Mouse (Mus musculus) forebrain, embryonic 12.5 days (tissue): ENCODE results near the gene Necab3. TPM values are rescaled to one million over a fixed set of nuclear protein-coding genes. Genes with fewer than 3 reads are reported as not detected.

ENCODE experiments used
- ATAC-seq: fragments of 200-750 bp; cut with Nextera tagmentation; 2 replicates; pipeline ENCODE4 v1.8.0; 2017; ENCODE audit warnings: moderate TSS enrichment; ENCODE audit not compliant: low FRiP score
- H3K27ac ChIP-seq: fragments of 300-500 bp; sonication (generic); 2 replicates; pipeline ENCODE4 v1.5.1; 2016; ENCODE audit warnings: mild to moderate bottlenecking
- H3K27me3 ChIP-seq: fragments of 300-500 bp; sonication (generic); 2 replicates; pipeline ENCODE4 v1.6.1; 2016; ENCODE audit warnings: mild to moderate bottlenecking
- H3K36me3 ChIP-seq: fragments of 300-500 bp; sonication (generic); replicated peaks from 2 replicates; pipeline ENCODE4 v1.6.1; 2016; ENCODE audit warnings: mild to moderate bottlenecking
- H3K4me1 ChIP-seq: fragments of 300-500 bp; sonication (generic); 2 replicates; pipeline ENCODE4 v1.6.1; 2016
- H3K4me2 ChIP-seq: fragments of 300-500 bp; sonication (generic); 2 replicates; pipeline ENCODE4 v1.6.1; 2016; ENCODE audit warnings: mild to moderate bottlenecking, moderate library complexity
- H3K4me3 ChIP-seq: fragments of 300-500 bp; sonication (generic); replicated peaks from 2 replicates; pipeline ENCODE4 v1.5.1; 2016; ENCODE audit warnings: mild to moderate bottlenecking
- H3K9ac ChIP-seq: fragments of 300-500 bp; sonication (generic); 2 replicates; pipeline ENCODE4 v1.6.1; 2016; ENCODE audit warnings: mild to moderate bottlenecking
- H3K9me3 ChIP-seq: fragments of 300-500 bp; sonication (generic); 2 replicates; pipeline ENCODE4 v1.6.1; 2016
- WGBS: fragments of 180-500 bp; shearing (Covaris S2); methylation state at CpG from one replicate; pipeline ENCODE4 v1.1.7; 2016; 5-methylcytosine and 5-hydroxymethylcytosine counted together
- polyA plus RNA-seq: library from polyadenylated mRNA; unstranded; fragments of >200 nt; fragmentation: Nextera tagmentation; extraction: Ambion mirVana; gene quantifications from 2 replicates; pipeline ENCODE4 v1.2.1, GENCODE M21; 2016

Necab3 gene
- polyA plus RNA-seq: 8.7 and 11.0 TPM in 2 replicates

DNA sequence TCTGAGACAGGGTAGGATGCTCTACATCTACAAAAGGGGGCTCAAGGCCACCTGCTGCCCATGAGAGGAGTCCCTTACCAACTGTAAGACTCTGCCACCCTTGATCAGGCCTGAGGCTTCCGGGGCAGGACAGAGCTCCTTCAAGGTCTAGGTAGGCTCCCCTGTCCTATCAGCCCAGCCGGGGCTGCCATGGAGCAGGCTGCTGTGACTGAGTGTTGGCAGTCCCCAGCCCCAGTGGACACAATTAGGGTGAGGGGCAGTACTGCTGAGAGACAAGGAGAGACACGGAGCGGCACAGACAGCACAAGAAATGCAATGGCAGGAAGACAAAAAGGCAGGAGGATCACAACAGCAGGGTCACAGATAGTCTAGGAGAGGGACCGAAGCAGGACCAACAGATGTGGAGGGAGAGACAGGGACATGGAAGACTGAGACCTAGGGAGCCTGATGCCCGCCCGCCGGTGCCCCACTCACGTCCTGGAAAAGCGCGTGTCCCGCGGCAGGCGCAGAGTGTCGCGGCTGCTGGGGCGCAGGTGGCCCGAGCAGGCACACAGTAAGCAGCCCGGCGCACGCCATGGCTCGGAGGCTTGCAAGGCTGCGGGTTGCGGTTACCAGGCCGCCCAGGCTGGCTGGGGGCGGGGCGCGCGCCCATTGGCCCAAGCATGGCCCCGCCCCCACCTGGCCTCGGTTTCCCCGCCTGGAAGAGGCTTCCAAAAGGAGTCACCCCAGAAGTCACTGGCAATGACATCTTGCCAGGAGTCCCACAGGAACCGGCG is at the start of gene Necab3:
Necab3 (minus strand) TSS at position 627 of the 776 bp plus-strand sequence.
- Histone ChIP-seq H3K4me3 (peak within 1 kb of the TSS; percentile 34), H3K9me3 (no peaks in the 10 kb centered on the region), H3K27me3 (no peaks in the 10 kb centered on the region; the same call in 1 of the 2 replicates), H3K36me3 (peaks cover 29% of the 10 kb centered on the region), H3K4me2 (peak within 1 kb of the TSS; percentile 58), H3K9ac (peak within 1 kb of the TSS; percentile 38), H3K27ac (no peak within 1 kb of the TSS; the same call in 1 of the 2 replicates), H3K4me1 (peaks cover 29% of the 10 kb centered on the region)
- ATAC-seq: peak; percentile 84
- 4% methylated on average over 34 of the region's 34 CpGs for WGBS

DNA sequence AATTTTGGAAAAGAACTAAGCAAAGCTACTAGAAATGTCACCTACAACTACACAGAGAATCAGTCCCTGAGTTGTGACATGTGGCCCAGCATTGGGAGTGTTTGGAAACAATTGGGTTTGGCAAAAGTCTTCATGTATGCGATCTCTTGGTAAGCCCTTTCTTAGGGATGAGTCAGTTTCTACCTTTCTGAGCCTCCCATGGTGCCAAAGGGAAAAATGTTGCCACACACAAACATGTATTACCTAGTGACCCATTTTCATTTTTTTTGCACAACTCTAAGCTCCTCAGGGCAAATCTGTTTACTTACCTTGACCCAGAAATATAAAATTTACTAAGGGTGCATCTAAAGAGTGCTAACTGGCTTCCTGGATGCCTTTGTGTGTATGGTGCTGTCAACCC is 48.3 kb upstream of the Necab3 start:
- no peak for ATAC-seq
- Histone ChIP-seq H3K4me3 (no peak overlapping the region), H3K36me3 (no peaks in the 10 kb centered on the region), H3K4me1 (peaks cover 13% of the 10 kb centered on the region), H3K4me2 (no peak overlapping the region), H3K9ac (no peak overlapping the region), H3K9me3 (no peaks in the 10 kb centered on the region), H3K27ac (no peak overlapping the region), H3K27me3 (peaks cover 24% of the 10 kb centered on the region)
- WGBS: 88% methylated on average over 1 of the region's 1 CpGs

DNA sequence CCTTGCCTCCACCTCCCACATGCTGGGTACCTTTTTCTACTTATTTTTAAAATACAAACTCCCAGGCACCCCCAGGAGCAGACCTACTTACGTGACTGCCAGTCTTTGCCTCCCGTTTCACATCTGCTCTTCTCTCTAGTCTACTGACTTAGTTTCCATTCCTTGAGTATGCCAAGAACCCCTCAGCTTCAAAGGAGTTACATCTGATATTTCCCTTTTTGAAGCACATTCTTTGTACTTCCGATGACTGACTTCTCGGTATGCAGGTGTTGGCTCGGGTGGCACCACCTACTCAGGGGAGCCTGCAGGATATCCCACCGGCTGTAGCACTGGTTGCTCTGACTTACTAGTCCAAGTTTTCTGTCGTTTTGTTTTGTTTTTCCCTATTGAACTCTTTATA is 45.5 kb upstream of the Necab3 start:
- no peak overlapping the region for H3K27ac ChIP-seq
- no peak overlapping the region for H3K9ac ChIP-seq
- H3K27me3 ChIP-seq: peaks cover 21% of the 10 kb centered on the region
- WGBS: 44% methylated on average over 7 of the region's 7 CpGs
- H3K9me3 ChIP-seq: no peaks in the 10 kb centered on the region
- H3K36me3 ChIP-seq: no peaks in the 10 kb centered on the region
- peaks cover 13% of the 10 kb centered on the region for H3K4me1 ChIP-seq
- no peak for ATAC-seq
- peak overlapping the region; percentile 56 for H3K4me3 ChIP-seq
- peak overlapping the region; percentile 68 for H3K4me2 ChIP-seq

DNA sequence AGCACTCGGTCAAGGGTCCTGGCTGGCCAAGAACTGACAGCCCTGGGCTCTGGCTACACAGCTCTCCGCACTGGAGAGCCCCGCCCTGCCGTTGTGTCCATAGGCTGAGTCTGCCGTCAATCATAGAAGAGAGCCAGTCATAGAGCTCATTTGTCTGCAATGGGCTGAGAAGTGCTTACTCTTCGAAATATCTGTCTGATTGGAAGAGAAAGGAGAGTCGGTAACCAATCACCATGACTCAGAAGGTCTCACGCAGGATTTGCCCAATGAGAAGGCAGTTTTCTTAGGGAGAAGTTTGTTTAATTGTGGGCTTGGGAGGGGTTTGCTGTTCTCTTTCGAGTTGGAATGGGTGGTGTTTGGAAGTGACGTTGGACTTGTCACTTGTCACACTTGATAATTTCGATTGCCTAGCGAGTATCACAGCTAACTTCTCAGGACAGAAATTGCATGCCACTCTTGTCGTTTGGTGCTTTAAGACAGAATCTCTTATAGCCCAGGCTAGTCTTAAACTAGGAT is 45.0 kb upstream of the Necab3 start, which contains the start of gene Pxmp4:
Pxmp4 (minus strand) TSS at position 71 of the 516 bp plus-strand sequence.
- peak within 1 kb of the TSS; percentile 68 for H3K4me2 ChIP-seq
- peak within 1 kb of the TSS; percentile 56 for H3K4me3 ChIP-seq
- H3K9ac ChIP-seq: peak within 1 kb of the TSS; percentile 63
- peaks cover 18% of the 10 kb centered on the region for H3K27me3 ChIP-seq
- peak; percentile 100 for ATAC-seq
- 0 out of 2 replicates have a peak within 1 kb of the TSS, but pooled peaks have one; percentile 11 for H3K27ac ChIP-seq
- under 1% methylated on average over 13 of the region's 13 CpGs for WGBS
- no peaks in the 10 kb centered on the region for H3K9me3 ChIP-seq
- peaks cover 13% of the 10 kb centered on the region for H3K4me1 ChIP-seq
- H3K36me3 ChIP-seq: no peaks in the 10 kb centered on the region

DNA sequence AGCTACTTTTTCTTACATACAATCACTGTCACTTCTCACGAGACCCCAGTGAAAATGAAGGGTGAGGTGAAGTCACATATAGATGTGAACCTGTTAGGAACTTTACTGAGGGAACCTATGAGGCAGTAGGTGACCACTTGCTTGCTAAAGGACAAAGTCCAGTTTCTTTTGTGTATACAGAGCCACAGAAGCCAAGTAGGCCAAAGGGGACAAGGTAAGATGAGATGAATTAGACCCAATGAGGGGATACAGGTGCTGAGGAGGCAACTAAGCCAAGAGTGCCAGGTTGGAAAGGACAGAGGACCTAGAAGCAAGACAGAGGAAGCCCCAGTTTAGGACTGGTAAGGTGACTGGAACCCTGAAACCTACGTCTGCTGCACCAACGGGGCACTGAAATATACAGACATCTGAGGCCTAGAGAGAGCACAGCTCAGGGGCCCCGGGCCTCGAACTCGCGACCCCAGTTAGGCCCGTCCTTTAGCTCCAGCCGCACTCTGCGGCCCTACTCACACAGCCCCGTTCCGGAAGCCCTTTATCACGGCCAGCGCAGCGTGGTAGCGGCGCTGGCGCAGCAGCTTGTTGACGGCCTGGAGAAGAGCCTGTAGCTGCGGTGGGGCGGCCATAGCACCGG is 44.4 kb upstream of the Necab3 start:
- H3K27me3 ChIP-seq: peaks cover 12% of the 10 kb centered on the region
- H3K4me3 ChIP-seq: peak overlapping the region; percentile 56
- ATAC-seq: no peak; the same call in 1 of the 2 replicates
- 0 out of 2 replicates have a peak overlapping the region, but pooled peaks have one; percentile 11 for H3K27ac ChIP-seq
- H3K4me2 ChIP-seq: peak overlapping the region; percentile 68
- peak overlapping the region; percentile 63 for H3K9ac ChIP-seq
- WGBS: 18% methylated on average over 22 of the region's 22 CpGs
- H3K4me1 ChIP-seq: peaks cover 13% of the 10 kb centered on the region
- H3K36me3 ChIP-seq: no peaks in the 10 kb centered on the region
- H3K9me3 ChIP-seq: no peaks in the 10 kb centered on the region

DNA sequence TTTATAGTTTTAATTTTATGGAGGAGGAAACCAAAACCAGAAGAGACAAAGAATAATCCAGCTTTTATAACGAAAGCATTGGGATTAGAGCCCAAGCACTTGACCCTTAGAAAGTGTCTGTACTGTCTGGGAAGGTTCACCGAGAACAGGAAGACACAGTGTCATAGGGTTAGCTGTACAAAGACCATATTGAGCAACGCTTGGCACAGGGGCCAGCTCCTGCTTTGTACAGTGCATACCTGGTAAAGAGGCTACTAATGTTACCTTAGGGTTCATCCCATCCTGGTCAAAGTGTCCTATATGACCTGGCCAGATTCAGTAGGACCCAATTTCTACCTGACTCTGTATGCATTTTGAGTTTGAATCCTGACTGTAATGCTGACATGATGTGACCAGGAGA is 42.6 kb upstream of the Necab3 start:
- no peaks in the 10 kb centered on the region for H3K36me3 ChIP-seq
- H3K4me1 ChIP-seq: peaks cover 13% of the 10 kb centered on the region
- ATAC-seq: no peak
- no peak overlapping the region for H3K4me2 ChIP-seq
- no peaks in the 10 kb centered on the region for H3K9me3 ChIP-seq
- no peak overlapping the region for H3K4me3 ChIP-seq
- WGBS: 77% methylated on average over 3 of the region's 3 CpGs
- peaks cover 10% of the 10 kb centered on the region for H3K27me3 ChIP-seq
- H3K27ac ChIP-seq: no peak overlapping the region
- H3K9ac ChIP-seq: no peak overlapping the region

DNA sequence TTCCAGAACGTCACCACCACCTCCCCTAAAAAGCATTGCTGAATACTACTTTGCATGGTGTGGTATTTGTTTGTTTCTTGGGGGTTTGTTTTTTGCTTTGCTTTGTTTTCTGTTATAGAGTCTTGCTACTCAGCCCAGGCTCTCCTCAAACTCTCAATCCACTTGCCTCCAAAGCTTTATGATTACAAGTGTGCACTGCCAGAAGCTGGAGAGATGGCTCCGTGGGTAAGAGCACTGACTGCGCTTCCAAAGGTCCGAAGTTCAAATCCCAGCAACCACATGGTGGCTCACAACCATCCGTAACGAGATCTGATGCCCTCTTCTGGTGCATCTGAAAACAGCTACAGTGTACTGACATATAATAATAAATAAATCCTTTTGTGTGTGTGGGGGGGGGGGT is 41.9 kb upstream of the Necab3 start:
- 73% methylated on average over 6 of the region's 6 CpGs for WGBS

DNA sequence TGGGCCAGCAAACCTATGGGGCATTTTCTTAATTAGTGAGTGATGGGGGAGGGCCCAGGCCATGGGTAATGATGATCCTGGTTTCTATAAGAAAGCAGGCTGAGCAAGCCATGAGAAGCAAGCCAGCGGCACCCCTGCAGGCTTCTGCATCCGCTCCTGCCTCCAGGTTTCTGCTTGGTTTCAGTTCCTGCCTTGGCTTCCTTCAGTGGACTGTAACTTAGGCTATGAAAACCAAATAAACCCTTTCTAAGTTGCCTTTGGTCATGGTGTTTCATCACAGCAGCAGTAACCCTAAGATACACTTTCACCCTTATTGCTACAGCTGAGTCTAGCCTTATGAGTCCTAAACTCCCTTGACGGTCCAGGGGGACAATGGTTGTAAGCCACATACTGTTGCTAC is 38.7 kb upstream of the Necab3 start:
- no peak overlapping the region for H3K4me3 ChIP-seq
- H3K27ac ChIP-seq: no peak overlapping the region
- no peaks in the 10 kb centered on the region for H3K4me1 ChIP-seq
- H3K9me3 ChIP-seq: 0 out of 2 replicates have a peak, but pooled peaks cover 4% of the 10 kb centered on the region
- H3K36me3 ChIP-seq: no peaks in the 10 kb centered on the region
- WGBS: 85% methylated on average over 3 of the region's 3 CpGs
- no peak overlapping the region for H3K4me2 ChIP-seq
- no peak overlapping the region for H3K9ac ChIP-seq
- ATAC-seq: no peak
- no peaks in the 10 kb centered on the region for H3K27me3 ChIP-seq

More for the DNA sequence above, 41.9 kb upstream of the Necab3 start:
- no peak overlapping the region for H3K27ac ChIP-seq
- peaks cover 13% of the 10 kb centered on the region for H3K4me1 ChIP-seq
- no peak overlapping the region for H3K4me3 ChIP-seq
- peaks cover 6% of the 10 kb centered on the region; the same call in 1 of the 2 replicates for H3K27me3 ChIP-seq
- no peaks in the 10 kb centered on the region for H3K9me3 ChIP-seq
- no peaks in the 10 kb centered on the region for H3K36me3 ChIP-seq
- H3K9ac ChIP-seq: no peak overlapping the region
- no peak overlapping the region for H3K4me2 ChIP-seq
- ATAC-seq: no peak

DNA sequence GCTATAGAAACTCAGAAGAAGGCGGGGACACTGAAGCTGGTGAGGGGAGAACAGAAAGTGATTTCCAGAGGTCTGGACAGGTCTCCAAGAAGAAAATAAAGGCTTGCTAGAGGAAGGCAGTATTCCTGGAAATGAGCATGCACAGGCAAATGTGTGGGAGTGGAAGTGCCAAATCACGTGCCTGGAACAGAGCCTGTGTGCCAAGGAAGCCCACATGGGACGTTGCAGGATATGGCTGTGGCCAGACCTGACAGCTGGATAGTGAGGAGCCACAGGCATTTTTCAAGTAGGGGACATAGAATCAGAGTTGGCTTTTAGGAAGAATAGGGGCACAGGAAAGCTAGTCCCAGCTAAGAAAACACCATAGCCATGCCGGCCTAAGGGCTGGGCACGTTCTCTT is 37.1 kb upstream of the Necab3 start:
- no peaks in the 10 kb centered on the region for H3K4me1 ChIP-seq
- H3K27me3 ChIP-seq: no peaks in the 10 kb centered on the region
- WGBS: 78% methylated on average over 5 of the region's 5 CpGs
- no peak for ATAC-seq
- no peak overlapping the region for H3K4me3 ChIP-seq
- H3K27ac ChIP-seq: no peak overlapping the region
- no peaks in the 10 kb centered on the region for H3K36me3 ChIP-seq
- H3K9ac ChIP-seq: no peak overlapping the region
- H3K4me2 ChIP-seq: no peak overlapping the region
- 0 out of 2 replicates have a peak, but pooled peaks cover 4% of the 10 kb centered on the region for H3K9me3 ChIP-seq

DNA sequence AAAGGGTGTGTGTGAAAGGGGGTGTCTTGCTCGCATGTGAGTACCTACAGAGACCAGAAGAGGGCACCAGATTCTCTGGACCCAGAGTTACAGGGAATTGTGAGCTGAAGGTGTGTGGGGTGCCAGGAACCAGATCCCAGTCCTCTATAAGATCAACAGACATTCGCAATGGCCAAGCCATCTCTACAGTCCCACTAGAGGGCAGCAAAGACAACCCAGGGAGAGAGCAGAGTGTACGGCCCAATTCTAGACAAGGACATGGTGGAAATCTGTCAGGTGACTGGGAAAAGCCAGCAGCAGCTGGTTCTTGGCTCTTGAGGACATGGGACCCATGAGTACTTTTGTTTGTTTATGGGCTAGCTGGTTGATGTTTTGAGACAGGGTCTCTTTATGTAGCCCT is 34.3 kb upstream of the Necab3 start:
- Histone ChIP-seq H3K36me3 (no peaks in the 10 kb centered on the region), H3K9ac (no peak overlapping the region), H3K27ac (no peak overlapping the region), H3K4me1 (no peaks in the 10 kb centered on the region), H3K4me3 (no peak overlapping the region), H3K27me3 (no peaks in the 10 kb centered on the region), H3K4me2 (no peak overlapping the region), H3K9me3 (0 out of 2 replicates have a peak, but pooled peaks cover 4% of the 10 kb centered on the region)
- no peak for ATAC-seq
- WGBS: 71% methylated on average over 3 of the region's 3 CpGs

DNA sequence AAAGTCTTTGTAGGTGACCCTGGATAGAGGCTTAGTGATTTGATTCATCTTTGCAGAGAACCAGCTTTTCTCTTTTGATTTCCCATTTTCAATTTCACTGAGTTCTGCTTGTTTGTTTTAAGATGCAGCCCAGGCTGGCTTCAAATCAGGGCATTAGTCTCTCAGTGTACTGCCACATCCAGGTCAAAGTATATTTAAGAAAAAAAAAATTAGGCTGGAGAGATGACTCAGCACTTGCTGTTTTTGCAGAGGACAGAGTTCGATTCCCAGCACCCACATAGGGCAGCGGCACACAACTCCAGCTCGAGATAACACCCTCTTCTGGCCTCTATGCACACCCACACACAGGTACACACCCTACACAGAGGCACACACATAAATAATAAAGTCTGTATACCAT is 32.5 kb upstream of the Necab3 start:
- Histone ChIP-seq H3K4me3 (no peak overlapping the region), H3K36me3 (no peaks in the 10 kb centered on the region; the same call in 1 of the 2 replicates), H3K27ac (no peak overlapping the region), H3K4me1 (no peaks in the 10 kb centered on the region), H3K27me3 (no peaks in the 10 kb centered on the region), H3K9me3 (0 out of 2 replicates have a peak, but pooled peaks cover 4% of the 10 kb centered on the region), H3K9ac (no peak overlapping the region), H3K4me2 (no peak overlapping the region)
- ATAC-seq: no peak
- 80% methylated on average over 3 of the region's 3 CpGs for WGBS

DNA sequence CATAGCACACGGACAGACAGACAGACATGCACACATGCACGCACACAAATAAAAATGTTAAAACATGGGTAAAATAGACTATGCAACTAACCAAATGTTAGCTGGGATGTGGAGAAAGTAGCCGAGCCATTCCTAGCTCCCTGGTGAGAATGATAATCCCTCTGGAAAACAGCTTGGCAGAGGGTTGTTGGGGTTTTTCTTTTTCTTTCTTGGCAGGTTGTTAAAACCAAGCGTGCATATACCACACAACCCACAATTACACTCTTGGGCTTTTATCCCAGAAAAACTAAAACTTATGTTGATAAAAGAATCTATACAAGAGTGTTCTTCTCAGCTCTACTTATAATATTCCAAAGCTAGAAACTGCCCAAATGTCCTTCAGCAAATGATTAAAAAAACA is 30.4 kb upstream of the Necab3 start:
- H3K9ac ChIP-seq: no peak overlapping the region
- no peak for ATAC-seq
- no peak overlapping the region for H3K4me3 ChIP-seq
- H3K27me3 ChIP-seq: no peaks in the 10 kb centered on the region
- H3K27ac ChIP-seq: no peak overlapping the region
- 79% methylated on average over 4 of the region's 4 CpGs for WGBS
- H3K4me1 ChIP-seq: peaks cover 13% of the 10 kb centered on the region
- H3K36me3 ChIP-seq: no peaks in the 10 kb centered on the region; the same call in 1 of the 2 replicates
- no peak overlapping the region for H3K4me2 ChIP-seq
- 0 out of 2 replicates have a peak, but pooled peaks cover 4% of the 10 kb centered on the region for H3K9me3 ChIP-seq
